ENCODE assay signal across 13 mouse cellular contexts in the genomic region with DNA sequence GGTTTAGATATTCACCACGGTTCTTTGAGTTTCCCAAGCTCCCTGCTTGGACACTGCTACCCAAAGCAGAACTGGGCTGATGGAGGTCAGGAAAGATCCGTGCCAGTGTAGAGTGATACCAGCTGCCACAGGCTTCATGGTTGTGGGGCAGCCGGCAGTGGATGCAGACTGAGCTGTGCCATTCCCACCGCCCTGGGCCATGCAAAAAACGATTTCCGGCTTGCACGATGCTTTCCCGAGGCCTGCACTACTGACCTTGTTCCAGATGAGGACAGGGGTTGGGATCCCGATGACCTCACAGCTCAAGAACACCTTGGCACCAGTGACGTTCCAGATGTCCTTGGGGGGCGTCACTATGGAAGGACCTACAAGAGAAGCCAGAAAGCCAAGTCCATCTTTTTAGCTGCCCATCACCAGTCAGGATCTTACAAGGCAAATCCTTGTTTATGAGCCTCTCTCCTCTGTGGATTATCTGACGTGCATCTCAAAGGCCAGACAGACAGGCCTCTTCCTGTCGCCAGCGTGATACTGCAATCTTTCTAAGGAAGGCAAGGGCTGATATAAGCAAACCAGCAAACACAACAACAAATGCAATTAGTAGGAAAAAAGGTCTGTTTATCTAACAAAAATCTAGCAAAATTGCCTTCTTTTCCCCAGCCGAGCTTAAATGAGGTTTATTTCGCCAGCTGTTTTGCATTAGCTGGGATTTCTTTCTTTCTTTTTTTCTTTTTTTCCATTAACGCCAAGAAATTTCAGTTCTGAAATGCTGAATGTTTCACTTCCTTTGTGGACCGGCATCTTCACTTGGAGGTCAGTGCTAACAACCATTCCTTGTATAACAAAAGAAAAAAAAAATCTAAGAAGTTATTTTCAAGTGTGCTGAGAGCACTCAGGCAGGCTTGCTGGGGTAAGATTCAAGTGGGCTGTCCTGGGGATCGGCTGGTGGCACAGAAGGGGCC. TPM values are rescaled to one million over a fixed set of nuclear protein-coding genes. Genes with fewer than 3 reads are reported as not detected.
DNase-seq lines count a peak whose midpoint lies in the region; ATAC-seq and TF ChIP-seq lines count a peak whose summit lies in the region.
"Had no signal": no experiment of that assay in that cellular context is flagged by ENCODE, and none has a peak within 500 bp of the region (broad histone marks: within the 10 kb centered on the region; RNA-seq: fewer than 3 reads in every experiment).

No protein-coding gene starts in this region.

- peak overlapping the region; percentile 93 for H3K27ac ChIP-seq in heart, adult 2 months
- peak overlapping the region; percentile 29 for H3K27ac ChIP-seq in lung, embryonic 15.5 days
- H3K27ac ChIP-seq in intestine, embryonic 16.5 days (ENCODE audit: low read length): peak overlapping the region; percentile 73
- peak overlapping the region; percentile 17 for H3K27ac ChIP-seq in small intestine, adult 2 months (ENCODE audit: insufficient read depth, low read depth, low read length)
- H3K27ac ChIP-seq: hindbrain, embryonic 12.5 days; left cerebral cortex, adult 2 months; midbrain, embryonic 13.5 days had no signal

- intact Hi-C loops in heart, adult 2 months (cut with DNase I): loop anchor here (2.0 kb wide), 1 partner anchor 45 kb away; no protein-coding TSS in a partner anchor

- no peaks in the 10 kb centered on the region; the same call in 1 of the 2 replicates for H3K36me3 ChIP-seq in heart, adult 2 months (ENCODE audit: control insufficient read depth, insufficient read depth, low read length)
- no peaks in the 10 kb centered on the region for H3K36me3 ChIP-seq in lung, embryonic 15.5 days
- 0 out of 2 replicates have a peak, but pooled peaks cover 4% of the 10 kb centered on the region for H3K36me3 ChIP-seq in intestine, embryonic 16.5 days (ENCODE audit: control insufficient read depth, insufficient read depth, low read length)
- H3K36me3 ChIP-seq in small intestine, adult 2 months (ENCODE audit: control insufficient read depth, insufficient read depth, low read length): no peaks in the 10 kb centered on the region
- H3K36me3 ChIP-seq: hindbrain, embryonic 12.5 days had no signal

- 54% methylated on average over 19 of the region's 19 CpGs for WGBS in heart, adult 2 months
- WGBS in lung, embryonic 15.5 days: 58% methylated on average over 19 of the region's 19 CpGs
- 72% methylated on average over 19 of the region's 19 CpGs for WGBS in intestine, embryonic 16.5 days
- WGBS in small intestine, adult 2 months: 74% methylated on average over 19 of the region's 19 CpGs

- peaks cover 18% of the 10 kb centered on the region for H3K4me1 ChIP-seq in heart, adult 2 months (ENCODE audit: control insufficient read depth, insufficient read depth, low read length)
- H3K4me1 ChIP-seq in lung, embryonic 15.5 days: peaks cover 35% of the 10 kb centered on the region
- peaks cover 21% of the 10 kb centered on the region for H3K4me1 ChIP-seq in intestine, embryonic 16.5 days (ENCODE audit: control insufficient read depth, insufficient read depth, low read length)
- H3K4me1 ChIP-seq in small intestine, adult 2 months (ENCODE audit: control insufficient read depth, insufficient read depth, insufficient read length, low read length): peaks cover 9% of the 10 kb centered on the region

- no peak for TF ChIP-seq CTCF in heart, adult 2 months (IDR thresholded peaks at IDR 0.05)
- TF ChIP-seq CTCF in small intestine, adult 2 months (IDR thresholded peaks at IDR 0.05; ENCODE audit: extremely low read depth, insufficient read length, insufficient replicate concordance, low read depth, low read length): no peak

- TF ChIP-seq POLR2A in heart, adult 2 months (IDR thresholded peaks at IDR 0.05; ENCODE audit: insufficient read depth, low read depth, low read length): no peak
- no peak for TF ChIP-seq POLR2A in small intestine, adult 2 months (IDR thresholded peaks at IDR 0.05; ENCODE audit: low read depth, low read length)

- no peak overlapping the region for H3K4me2 ChIP-seq in lung, embryonic 15.5 days
- H3K4me2 ChIP-seq in intestine, embryonic 16.5 days (ENCODE audit: low read depth, low read length): no peak overlapping the region

- no peak overlapping the region for H3K4me3 ChIP-seq in heart, adult 2 months
- no peak overlapping the region for H3K4me3 ChIP-seq in lung, embryonic 15.5 days
- H3K4me3 ChIP-seq in intestine, embryonic 16.5 days (ENCODE audit: low read length): no peak overlapping the region
- no peak overlapping the region for H3K4me3 ChIP-seq in small intestine, adult 2 months (ENCODE audit: low read depth, low read length)

- H3K27me3 ChIP-seq in heart, adult 2 months (ENCODE audit: control insufficient read depth, insufficient read depth, low read length): no peaks in the 10 kb centered on the region
- H3K27me3 ChIP-seq in lung, embryonic 15.5 days: no peaks in the 10 kb centered on the region
- no peaks in the 10 kb centered on the region for H3K27me3 ChIP-seq in intestine, embryonic 16.5 days (replicated peaks; ENCODE audit: control insufficient read depth, insufficient read depth, low read length)
- H3K27me3 ChIP-seq in small intestine, adult 2 months (ENCODE audit: control insufficient read depth, insufficient read depth, low read length): no peaks in the 10 kb centered on the region

- no peaks in the 10 kb centered on the region for H3K79me2 ChIP-seq in heart, adult 2 months (replicated peaks; ENCODE audit: control insufficient read depth, insufficient read depth, low read length)

- TF ChIP-seq EP300 in heart, adult 2 months (IDR thresholded peaks at IDR 0.05; ENCODE audit: insufficient read depth, low read depth, low read length): no peak

- ATAC-seq in lung, embryonic 15.5 days (ENCODE audit: borderline replicate concordance, extremely low read depth, low FRiP score, low TSS enrichment): no peak
- ATAC-seq in intestine, embryonic 16.5 days: no peak
- ATAC-seq in activated CD4-positive, CD25-positive, alpha-beta regulatory T cell, adult 4 months: no peak

- no peak for DNase-seq in heart, adult 2 months
- DNase-seq in heart, postnatal 4 days: no peak
- no peak for DNase-seq in lung, adult 18-20 months
- DNase-seq in testis, postnatal 14 days (ENCODE audit: low spot score): no peak
- DNase-seq: cerebellum, adult 9-11 months; thymus, adult 18-20 months had no signal

- no peaks in the 10 kb centered on the region for H3K9me3 ChIP-seq in lung, embryonic 15.5 days
- no peaks in the 10 kb centered on the region for H3K9me3 ChIP-seq in intestine, embryonic 16.5 days (ENCODE audit: control insufficient read depth, low read length)
- H3K9me3 ChIP-seq: hindbrain, embryonic 12.5 days; midbrain, embryonic 13.5 days had no signal

- peak overlapping the region; percentile 33; the same call in 1 of the 2 replicates for H3K9ac ChIP-seq in heart, adult 2 months (ENCODE audit: low read depth, low read length)
- H3K9ac ChIP-seq in lung, embryonic 15.5 days: no peak overlapping the region
- no peak overlapping the region for H3K9ac ChIP-seq in intestine, embryonic 16.5 days (ENCODE audit: low read depth, low read length)
- H3K9ac ChIP-seq: hindbrain, embryonic 12.5 days had no signal

RNA-seq across cellular contexts. Expression of gene Polr2b, which starts 45.6 kb away (rescaled TPM):
- total RNA-seq in heart, adult 2 months (2021): 10 to 100 TPM; 34.1 to 34.5 TPM
- polyA plus RNA-seq in heart, adult 2 months (2012; rRNA removed): 25.4 and 26.8 TPM in 2 replicates
- 10 to 100 TPM; 35.3 to 37.2 TPM for total RNA-seq in heart, postnatal 4 days (2021)
- 64.0 and 65.1 TPM in 2 replicates for polyA plus RNA-seq in lung, embryonic 15.5 days (2015; fragmentation: Nextera tagmentation; extraction: Ambion mirVana)
- 43.4 and 44.0 TPM in 2 replicates for polyA plus RNA-seq in intestine, embryonic 16.5 days (2015; fragmentation: Nextera tagmentation; extraction: Ambion mirVana)
- 1.5 and 7.6 TPM in 2 replicates for polyA plus RNA-seq in small intestine, adult 2 months (2012; rRNA removed)
- 10 to 100 TPM; 45.0 to 49.2 TPM for polyA plus RNA-seq in activated CD4-positive, CD25-positive, alpha-beta regulatory T cell, adult 4 months (2017; shearing (Covaris generic))

RNA-seq across cellular contexts. Expression of gene Noa1, which starts 45.7 kb away (rescaled TPM):
- 10 to 100 TPM; 19.7 to 21.3 TPM for total RNA-seq in heart, adult 2 months (2021)
- 12.2 and 13.5 TPM in 2 replicates for polyA plus RNA-seq in heart, adult 2 months (2012; rRNA removed)
- 10 to 100 TPM; 14.3 to 14.7 TPM for total RNA-seq in heart, postnatal 4 days (2021)
- 28.4 and 29.4 TPM in 2 replicates for polyA plus RNA-seq in lung, embryonic 15.5 days (2015; fragmentation: Nextera tagmentation; extraction: Ambion mirVana)
- 30.9 and 32.6 TPM in 2 replicates for polyA plus RNA-seq in intestine, embryonic 16.5 days (2015; fragmentation: Nextera tagmentation; extraction: Ambion mirVana)
- 9.6 and 10.9 TPM in 2 replicates for polyA plus RNA-seq in small intestine, adult 2 months (2012; rRNA removed)
- 1 to 10 TPM; 5.0 to 8.3 TPM for polyA plus RNA-seq in activated CD4-positive, CD25-positive, alpha-beta regulatory T cell, adult 4 months (2017; shearing (Covaris generic))

RNA-seq across cellular contexts. Expression of gene Igfbp7, which starts 52.3 kb away (rescaled TPM):
- 100 to 1,000 TPM; 174 to 205 TPM for total RNA-seq in heart, adult 2 months (2021)
- 342 and 353 TPM in 2 replicates for polyA plus RNA-seq in heart, adult 2 months (2012; rRNA removed)
- 100 to 1,000 TPM; 210 to 250 TPM for total RNA-seq in heart, postnatal 4 days (2021)
- 77.7 and 88.4 TPM in 2 replicates for polyA plus RNA-seq in lung, embryonic 15.5 days (2015; fragmentation: Nextera tagmentation; extraction: Ambion mirVana)
- 85.2 and 109 TPM in 2 replicates for polyA plus RNA-seq in intestine, embryonic 16.5 days (2015; fragmentation: Nextera tagmentation; extraction: Ambion mirVana)
- polyA plus RNA-seq in small intestine, adult 2 months (2012; rRNA removed): 664 and 1,449 TPM in 2 replicates
- under 1 TPM in 1 of 2 experiments, not detected in 1; 0.44 TPM for polyA plus RNA-seq in activated CD4-positive, CD25-positive, alpha-beta regulatory T cell, adult 4 months (2017; shearing (Covaris generic))

Comparison
In these comparisons a context has a peak if more than half of its experiments do, and no peak if none do; other contexts are left out.
1. H3K27ac ChIP-seq: peak in every context shown above with its lines; median percentile 93 in heart, adult 2 months; 73 in intestine, embryonic 16.5 days; 29 in lung, embryonic 15.5 days; 17 in small intestine, adult 2 months.
2. RNA of gene Igfbp7, which starts 52.3 kb away (polyA plus RNA-seq): 664 to 1,449 TPM in small intestine, adult 2 months, 342 to 353 TPM in heart, adult 2 months, 77.7 to 88.4 TPM in lung, embryonic 15.5 days and 85.2 to 109 TPM in intestine, embryonic 16.5 days; 0.44 TPM in activated CD4-positive, CD25-positive, alpha-beta regulatory T cell, adult 4 months; every median in the first group is over 10 times any median in the second.